ENCODE assay signal across 10 mouse cellular contexts in genomic region chr2:27847001-27847400, GRCm38 (mm10). TPM values are rescaled to one million over a fixed set of nuclear protein-coding genes. Genes with fewer than 3 reads are reported as not detected.
A peak's percentile ranks its signal among the peaks of the same experiment; 100 is the strongest.
DNase-seq lines count a peak whose midpoint lies in the region; ATAC-seq and TF ChIP-seq lines count a peak whose summit lies in the region.
"Had no signal": no experiment of that assay in that cellular context is flagged by ENCODE, and none has a peak within 500 bp of the region (broad histone marks: within the 10 kb centered on the region; RNA-seq: fewer than 3 reads in every experiment).

No protein-coding gene starts in this region.

- WGBS in lung, embryonic 16.5 days = 57% methylated on average over 5 of the region's 5 CpGs
- WGBS in lung, adult 2 months = 53% methylated on average over 5 of the region's 5 CpGs
- 51% methylated on average over 5 of the region's 5 CpGs for WGBS in heart, embryonic 13.5 days
- 72% methylated on average over 5 of the region's 5 CpGs for WGBS in liver, postnatal 0 days (ENCODE audit: insufficient replicate concordance)

- no peak for TF ChIP-seq POLR2A in lung, adult 2 months (IDR thresholded peaks at IDR 0.05; ENCODE audit: borderline replicate concordance, extremely low read depth, low read depth, low read length)

- no peak for TF ChIP-seq CTCF in lung, adult 2 months (IDR thresholded peaks at IDR 0.05; ENCODE audit: insufficient read depth, low read length)
- no peak for TF ChIP-seq CTCF in liver, postnatal 0 days (IDR thresholded peaks at IDR 0.05; ENCODE audit: low read depth)

- no peak for ATAC-seq in lung, embryonic 16.5 days (ENCODE audit: low read depth)
- no peak for ATAC-seq in heart, embryonic 13.5 days (ENCODE audit: extremely low read depth, insufficient number of reproducible peaks, low FRiP score, low TSS enrichment)
- ATAC-seq in liver, postnatal 0 days = no peak

- H3K9ac ChIP-seq in lung, embryonic 16.5 days (ENCODE audit: low read length) = no peak overlapping the region
- H3K9ac ChIP-seq in heart, embryonic 13.5 days = 0 out of 2 replicates have a peak overlapping the region, but pooled peaks have one; percentile 16
- no peak overlapping the region for H3K9ac ChIP-seq in liver, postnatal 0 days (replicated peaks)
- H3K9ac ChIP-seq: midbrain, embryonic 12.5 days had no signal

- DNase-seq in lung, adult 2 months = no peak
- peak; percentile 60 to 73 for DNase-seq in kidney, postnatal 25 days
- DNase-seq in liver, postnatal 0 days = no peak
- DNase-seq in right cerebral cortex, postnatal 25 days = no peak
- no peak for DNase-seq in left cerebral cortex, adult 18-20 months (ENCODE audit: low spot score in 2 of 2)
- DNase-seq in right cerebral cortex, postnatal 36 days (ENCODE audit: low spot score in 2 of 2) = no peak
- DNase-seq: adrenal gland, postnatal 25 days had no signal

- no peak for TF ChIP-seq EP300 in liver, postnatal 0 days (IDR thresholded peaks at IDR 0.05; ENCODE audit: low read depth)

- H3K27ac ChIP-seq in lung, embryonic 16.5 days (ENCODE audit: low read length) = peak overlapping the region; percentile 87
- peak overlapping the region; percentile 67 for H3K27ac ChIP-seq in heart, embryonic 13.5 days (replicated peaks)
- H3K27ac ChIP-seq in liver, postnatal 0 days (ENCODE audit: low read depth) = no peak overlapping the region
- H3K27ac ChIP-seq: midbrain, embryonic 12.5 days had no signal

- H3K27me3 ChIP-seq in lung, embryonic 16.5 days (ENCODE audit: control insufficient read depth, insufficient read depth, low read depth, low read length) = no peaks in the 10 kb centered on the region
- no peaks in the 10 kb centered on the region for H3K27me3 ChIP-seq in heart, embryonic 13.5 days (replicated peaks)
- no peaks in the 10 kb centered on the region for H3K27me3 ChIP-seq in liver, postnatal 0 days (ENCODE audit: insufficient read depth, low read length)
- H3K27me3 ChIP-seq: midbrain, embryonic 12.5 days had no signal

- H3K4me1 ChIP-seq in lung, embryonic 16.5 days (replicated peaks; ENCODE audit: control insufficient read depth, insufficient read depth, low read length) = peaks cover 8% of the 10 kb centered on the region
- H3K4me1 ChIP-seq in lung, adult 2 months (ENCODE audit: control insufficient read depth, insufficient read depth, low read length) = no peaks in the 10 kb centered on the region
- peaks cover 32% of the 10 kb centered on the region for H3K4me1 ChIP-seq in heart, embryonic 13.5 days
- no peaks in the 10 kb centered on the region for H3K4me1 ChIP-seq in liver, postnatal 0 days (ENCODE audit: insufficient read depth)
- H3K4me1 ChIP-seq: midbrain, embryonic 12.5 days had no signal

- no peaks in the 10 kb centered on the region for H3K36me3 ChIP-seq in lung, embryonic 16.5 days (ENCODE audit: control insufficient read depth, insufficient read depth, low read length)
- H3K36me3 ChIP-seq in heart, embryonic 13.5 days = no peaks in the 10 kb centered on the region
- no peaks in the 10 kb centered on the region for H3K36me3 ChIP-seq in liver, postnatal 0 days (replicated peaks; ENCODE audit: insufficient read depth, low read length)
- H3K36me3 ChIP-seq: midbrain, embryonic 12.5 days had no signal

- no peak overlapping the region for H3K4me2 ChIP-seq in lung, embryonic 16.5 days (ENCODE audit: low read depth, low read length)
- no peak overlapping the region for H3K4me2 ChIP-seq in heart, embryonic 13.5 days
- H3K4me2 ChIP-seq in liver, postnatal 0 days (ENCODE audit: low read depth, low read length) = no peak overlapping the region
- H3K4me2 ChIP-seq: midbrain, embryonic 12.5 days had no signal

- H3K9me3 ChIP-seq in lung, embryonic 16.5 days (ENCODE audit: control insufficient read depth, low read length) = no peaks in the 10 kb centered on the region
- no peaks in the 10 kb centered on the region for H3K9me3 ChIP-seq in heart, embryonic 13.5 days
- H3K9me3 ChIP-seq in liver, postnatal 0 days (ENCODE audit: low read length) = no peaks in the 10 kb centered on the region
- H3K9me3 ChIP-seq: midbrain, embryonic 12.5 days had no signal

- no peak overlapping the region for H3K4me3 ChIP-seq in lung, embryonic 16.5 days (ENCODE audit: low read length)
- no peak overlapping the region for H3K4me3 ChIP-seq in lung, adult 2 months (replicated peaks; ENCODE audit: extremely low read depth, low read depth, low read length)
- H3K4me3 ChIP-seq in heart, embryonic 13.5 days = no peak overlapping the region
- no peak overlapping the region for H3K4me3 ChIP-seq in liver, postnatal 0 days (ENCODE audit: low read depth, low read length)
- H3K4me3 ChIP-seq: midbrain, embryonic 12.5 days had no signal

RNA-seq across cellular contexts. Expression of gene Col5a1, which starts 39.2 kb away (rescaled TPM):
- polyA plus RNA-seq in lung, embryonic 16.5 days (2015; fragmentation: Nextera tagmentation; extraction: Ambion mirVana) = 66.2 and 69.5 TPM in 2 replicates
- 18.5 and 18.8 TPM in 2 replicates for polyA plus RNA-seq in lung, adult 2 months (2012; rRNA removed)
- polyA plus RNA-seq in heart, embryonic 13.5 days (2015; fragmentation: Nextera tagmentation; extraction: Ambion mirVana) = 44.3 and 48.8 TPM in 2 replicates
- polyA plus RNA-seq in liver, postnatal 0 days (2015; fragmentation: Nextera tagmentation; extraction: Ambion mirVana) = 9.5 and 10.9 TPM in 2 replicates
- total RNA-seq in left cerebral cortex, adult 18-20 months (2021) = 1 to 10 TPM; 7.3 to 8.7 TPM

Comparison
In these comparisons a context has a peak if more than half of its experiments do, and no peak if none do; other contexts are left out.
1. DNase-seq: peak in kidney, postnatal 25 days (2 of 2); none in lung, adult 2 months (single experiment), liver, postnatal 0 days (single experiment), right cerebral cortex, postnatal 25 days (single experiment), left cerebral cortex, adult 18-20 months (0 of 2) and right cerebral cortex, postnatal 36 days (0 of 2).